Mouse (Mus musculus): ENCODE measurements at regions not wholly inside any gene's neighbourhood (a gene's known extent, or its start where the extent isn't known, plus 50 kb on each side); places are given as distances from the start of the nearest gene placed in this dataset.

GRCm38 (mm10) chr13:45211241-45211640, 132.7 kb downstream of the Gm9817 start:
- TF ChIP-seq CTCF (conservative IDR thresholded peaks at IDR 0.05; ENCODE audit: low read length) (no peak), NANOG (IDR thresholded peaks at IDR 0.05; ENCODE audit: borderline replicate concordance, low read length) (no peak)
